Mouse (Mus musculus) myocyte (in vitro differentiated cells): ENCODE measurements at regions not wholly inside any gene's neighbourhood (a gene's known extent, or its start where the extent isn't known, plus 50 kb on each side); places are given as distances from the start of the nearest gene placed in this dataset.

Source experiments
- CEBPB ChIP-seq: IDR thresholded peaks from 2 replicates; pipeline ENCODE4 v1.6.1; 2011; ENCODE audit warnings: mild to moderate bottlenecking, moderate library complexity; ENCODE audit not compliant: poor library complexity, insufficient read depth, severe bottlenecking
- E2F4 ChIP-seq: IDR thresholded peaks from one replicate; pipeline ENCODE4 v1.6.1; 2011; ENCODE audit warnings: mild to moderate bottlenecking, control low read depth, moderate library complexity; ENCODE audit not compliant: insufficient read depth
- MAX ChIP-seq: IDR thresholded peaks from one replicate; pipeline ENCODE4 v1.6.1; 2011; ENCODE audit warnings: low read depth, mild to moderate bottlenecking, control low read depth
- POLR2A ChIP-seq: IDR thresholded peaks from one replicate; pipeline ENCODE4 v1.6.1; 2011; ENCODE audit warnings: low read depth, mild to moderate bottlenecking, control low read depth, moderate library complexity; ENCODE audit not compliant: insufficient read length
- POLR2AphosphoS2 ChIP-seq: IDR thresholded peaks from one replicate; pipeline ENCODE4 v1.6.1; 2011; ENCODE audit warnings: low read depth, control low read depth; ENCODE audit not compliant: insufficient read length
- TCF12 ChIP-seq: IDR thresholded peaks from one replicate; pipeline ENCODE4 v1.6.1; 2011; ENCODE audit warnings: mild to moderate bottlenecking, control low read depth; ENCODE audit not compliant: poor library complexity, insufficient read depth, severe bottlenecking
- USF1 ChIP-seq: IDR thresholded peaks from one replicate; pipeline ENCODE4 v1.6.1; 2011; ENCODE audit warnings: low read depth, mild to moderate bottlenecking, control low read depth, moderate library complexity

- TF ChIP-seq POLR2A: no peak
- TF ChIP-seq CEBPB: no peak
- TF ChIP-seq E2F4: no peak
- no peak for TF ChIP-seq MAX
- TF ChIP-seq TCF12: no peak
- TF ChIP-seq USF1: no peak
- TF ChIP-seq POLR2AphosphoS2: no peak
Measured at GRCm38 (mm10) chr4:7196570-7196969, 1042.3 kb downstream of the Car8 start.
